Mouse (Mus musculus) macrophage (primary cell): ENCODE measurements around the gene Olfr1417. TPM values are rescaled to one million over a fixed set of nuclear protein-coding genes. Genes with fewer than 3 reads are reported as not detected.

ENCODE experiments used
- H3K27ac ChIP-seq: fragments of 350-480 bp; formaldehyde crosslinking; 2 replicates; pipeline ENCODE4 v1.9.0; 2021
- H3K36me3 ChIP-seq: fragments of 350-480 bp; formaldehyde crosslinking; 2 replicates; pipeline ENCODE4 v1.9.0; 2021; ENCODE audit errors: inconsistent target
- H3K4me3 ChIP-seq: fragments of 350-480 bp; formaldehyde crosslinking; 2 replicates; pipeline ENCODE4 v1.9.0; 2021; ENCODE audit errors: inconsistent target
- H3K79me2 ChIP-seq: fragments of 350-480 bp; formaldehyde crosslinking; 2 replicates; pipeline ENCODE4 v1.9.0; 2021; ENCODE audit errors: inconsistent target
- WGBS: methylation state at CpG from one replicate; pipeline ENCODE4 v1.1.7; 2026; ENCODE audit warnings: inconsistent platforms; ENCODE audit not compliant: missing documents; 5-methylcytosine and 5-hydroxymethylcytosine counted together
- polyA plus RNA-seq: library from polyadenylated mRNA; stranded (reverse); fragments of 250-400 nt; gene quantifications from 3 replicates; pipeline ENCODE4 v1.2.4, GENCODE M21; 2018; ENCODE audit warnings: inconsistent platforms

The Olfr1417 gene
- polyA plus RNA-seq, 1 experiment from 2014 or later, result not detected

DNA sequence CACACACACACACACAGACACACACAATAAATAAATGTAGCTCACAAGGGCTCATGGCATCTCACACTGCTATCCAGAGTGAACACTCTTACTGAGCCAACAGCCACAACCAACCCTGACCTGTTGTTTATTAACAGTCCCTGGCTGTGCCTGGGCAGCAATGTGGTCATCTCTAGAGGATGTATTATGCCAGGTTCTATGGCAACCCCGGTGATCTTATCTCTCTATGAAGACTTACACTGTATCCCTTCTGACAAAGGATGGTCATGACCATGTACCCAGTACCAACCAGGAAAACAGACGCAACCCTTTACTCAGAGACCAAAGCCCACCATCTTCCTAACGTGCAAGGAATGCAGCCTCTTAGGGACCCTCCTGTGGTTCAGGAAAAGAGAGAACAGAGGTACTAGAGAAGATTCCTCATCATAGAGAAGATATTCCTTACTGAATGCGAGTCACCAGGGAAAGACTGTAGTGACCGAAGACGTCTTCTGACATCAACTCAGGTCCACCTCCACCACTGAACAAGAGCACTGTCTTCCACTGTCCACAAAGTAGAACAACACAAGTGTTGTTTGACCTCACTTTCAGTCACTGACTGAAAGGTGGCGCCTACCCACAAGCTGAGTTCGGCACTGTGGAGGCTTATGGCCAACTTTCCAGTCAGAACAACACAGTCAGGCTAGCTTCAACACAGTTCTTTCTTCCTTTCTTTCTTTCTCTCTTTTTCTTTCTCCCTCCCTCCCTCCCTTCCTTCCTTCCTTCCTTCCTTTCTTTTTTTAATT lies 38.3 kb downstream of the Olfr1417 start:
- Histone ChIP-seq H3K36me3 (no peaks in the 10 kb centered on the region; the same call in 1 of the 2 replicates), H3K4me3 (no peak overlapping the region), H3K79me2 (peaks cover 38% of the 10 kb centered on the region), H3K27ac (no peak overlapping the region)
- WGBS, result 66% methylated on average over 8 of the region's 8 CpGs

DNA sequence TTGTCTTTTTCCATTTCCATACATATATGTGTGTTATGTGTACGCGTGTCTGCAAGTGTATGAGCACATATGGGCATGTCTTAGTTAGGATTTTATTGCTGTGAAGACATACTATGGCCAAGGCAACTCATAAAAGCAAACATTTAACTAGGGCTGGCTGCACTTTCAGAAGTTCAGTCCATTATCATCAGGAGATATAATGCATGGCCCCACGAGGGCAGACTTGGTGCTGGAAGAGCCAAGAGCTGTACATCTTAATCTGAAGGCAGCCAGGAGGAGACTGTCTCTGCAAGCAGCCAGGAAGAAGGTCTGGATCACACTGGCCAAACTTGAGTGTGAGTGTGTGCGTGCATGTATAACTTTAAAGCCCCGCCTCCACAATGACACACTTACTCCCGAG lies 44.6 kb downstream of the Olfr1417 start:
- Histone ChIP-seq H3K36me3 (peaks cover 14% of the 10 kb centered on the region; the same call in 1 of the 2 replicates), H3K4me3 (no peak overlapping the region), H3K27ac (no peak overlapping the region), H3K79me2 (peaks cover 59% of the 10 kb centered on the region)
- 94% methylated on average over 6 of the region's 6 CpGs for WGBS

DNA sequence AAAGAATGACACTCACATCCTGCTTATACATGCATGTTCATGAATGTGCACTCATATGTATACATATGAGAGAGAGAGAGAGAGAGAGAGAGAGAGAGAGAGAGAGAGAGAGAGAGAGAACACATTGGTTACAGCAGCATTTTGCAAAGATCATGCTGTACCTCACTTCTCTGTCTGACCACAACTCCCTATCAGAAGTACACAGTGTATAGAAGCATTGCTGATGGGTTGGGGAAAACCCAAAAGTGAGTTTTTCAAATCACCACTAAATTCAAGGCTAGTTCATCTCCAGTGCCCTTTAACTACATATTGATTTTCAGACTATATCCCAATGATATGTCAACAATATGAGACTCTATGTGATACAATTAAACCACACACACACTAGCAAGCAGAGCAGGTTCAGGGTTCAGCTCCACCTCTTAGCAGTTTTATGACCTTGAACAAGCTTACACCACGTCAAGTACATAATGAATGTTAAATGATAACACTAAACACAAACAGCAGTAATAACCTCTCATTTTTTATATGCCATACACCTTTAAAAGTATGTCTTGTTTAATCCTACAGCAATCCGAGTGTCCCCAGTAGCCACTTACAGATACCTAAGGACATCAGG lies 45.2 kb downstream of the Olfr1417 start:
- Histone ChIP-seq H3K27ac (no peak overlapping the region), H3K36me3 (peaks cover 20% of the 10 kb centered on the region; the same call in 1 of the 2 replicates), H3K4me3 (no peak overlapping the region), H3K79me2 (peaks cover 54% of the 10 kb centered on the region)
- WGBS, result 100% methylated on average over 1 of the region's 2 CpGs

DNA sequence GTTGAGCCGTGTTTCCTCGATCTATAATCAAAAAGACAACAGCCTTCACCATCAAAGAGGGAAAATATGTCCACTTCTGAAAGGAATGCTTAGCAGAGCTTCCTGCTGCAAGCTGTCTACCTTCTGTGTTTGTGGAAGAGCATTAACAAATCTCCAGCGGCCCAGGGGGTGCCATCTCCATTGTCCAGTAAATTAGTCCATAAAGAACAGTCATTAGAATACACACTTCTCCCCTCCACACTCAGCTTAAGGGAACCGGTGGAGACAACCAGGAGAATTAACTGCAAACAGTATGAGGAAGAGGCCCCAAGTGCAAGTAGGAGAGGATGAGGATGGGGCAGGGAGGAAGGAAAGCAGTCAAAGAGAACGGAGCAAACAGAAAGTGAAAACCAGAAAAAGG lies 47.2 kb downstream of the Olfr1417 start:
- 56% methylated on average over 5 of the region's 5 CpGs for WGBS
- Histone ChIP-seq H3K27ac (no peak overlapping the region), H3K4me3 (no peak overlapping the region), H3K36me3 (peaks cover 21% of the 10 kb centered on the region; the same call in 1 of the 2 replicates), H3K79me2 (peaks cover 46% of the 10 kb centered on the region)

DNA sequence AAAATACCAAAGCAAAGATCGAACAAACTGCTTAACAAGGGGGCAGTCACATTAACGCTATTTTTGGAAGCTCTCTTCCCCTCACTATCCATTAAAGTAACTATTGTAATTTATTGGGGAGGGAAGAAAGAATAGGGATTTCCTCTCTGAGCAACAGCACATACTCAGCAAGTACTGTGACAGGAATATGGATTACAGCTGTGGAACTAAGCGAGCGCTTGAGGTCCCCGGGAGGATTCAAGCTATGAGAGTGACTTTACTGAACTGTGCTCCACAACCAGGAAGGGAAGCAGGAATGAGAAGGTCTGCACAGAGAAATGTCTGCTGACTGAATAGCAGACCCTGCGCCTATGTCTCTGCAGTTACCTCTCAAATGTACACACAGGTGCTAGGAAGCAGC lies 50.1 kb downstream of the Olfr1417 start:
- WGBS, result 98% methylated on average over 6 of the region's 6 CpGs
- H3K36me3 ChIP-seq, result peaks cover 40% of the 10 kb centered on the region

DNA sequence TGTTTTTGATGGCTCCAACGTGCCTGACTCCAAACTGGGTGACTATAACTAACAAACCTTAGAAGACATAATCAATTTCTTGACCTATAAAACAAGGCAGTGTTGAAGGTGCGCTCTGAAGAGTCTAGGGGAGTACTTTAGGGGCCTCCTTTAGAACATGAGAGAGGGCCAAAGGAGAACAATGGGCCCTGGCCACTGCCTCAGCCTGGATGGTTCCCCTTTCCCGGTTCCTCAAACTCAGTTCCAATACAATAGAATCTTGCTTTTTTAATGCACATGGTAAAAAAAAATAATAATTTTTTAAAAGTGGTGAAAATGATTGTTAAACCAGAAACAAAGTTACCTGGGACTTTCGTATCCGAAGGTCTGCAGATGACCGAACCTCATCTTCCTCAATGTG lies 51.2 kb downstream of the Olfr1417 start:
- H3K4me3 ChIP-seq, result no peak overlapping the region
- WGBS, result 89% methylated on average over 6 of the region's 6 CpGs
- H3K36me3 ChIP-seq, result peaks cover 51% of the 10 kb centered on the region
- H3K27ac ChIP-seq, result no peak overlapping the region
- H3K79me2 ChIP-seq, result peaks cover 7% of the 10 kb centered on the region; the same call in 1 of the 2 replicates

More for the DNA sequence above, 50.1 kb downstream of the Olfr1417 start:
- no peak overlapping the region for H3K27ac ChIP-seq
- no peak overlapping the region for H3K4me3 ChIP-seq
- H3K79me2 ChIP-seq, result peaks cover 16% of the 10 kb centered on the region

DNA sequence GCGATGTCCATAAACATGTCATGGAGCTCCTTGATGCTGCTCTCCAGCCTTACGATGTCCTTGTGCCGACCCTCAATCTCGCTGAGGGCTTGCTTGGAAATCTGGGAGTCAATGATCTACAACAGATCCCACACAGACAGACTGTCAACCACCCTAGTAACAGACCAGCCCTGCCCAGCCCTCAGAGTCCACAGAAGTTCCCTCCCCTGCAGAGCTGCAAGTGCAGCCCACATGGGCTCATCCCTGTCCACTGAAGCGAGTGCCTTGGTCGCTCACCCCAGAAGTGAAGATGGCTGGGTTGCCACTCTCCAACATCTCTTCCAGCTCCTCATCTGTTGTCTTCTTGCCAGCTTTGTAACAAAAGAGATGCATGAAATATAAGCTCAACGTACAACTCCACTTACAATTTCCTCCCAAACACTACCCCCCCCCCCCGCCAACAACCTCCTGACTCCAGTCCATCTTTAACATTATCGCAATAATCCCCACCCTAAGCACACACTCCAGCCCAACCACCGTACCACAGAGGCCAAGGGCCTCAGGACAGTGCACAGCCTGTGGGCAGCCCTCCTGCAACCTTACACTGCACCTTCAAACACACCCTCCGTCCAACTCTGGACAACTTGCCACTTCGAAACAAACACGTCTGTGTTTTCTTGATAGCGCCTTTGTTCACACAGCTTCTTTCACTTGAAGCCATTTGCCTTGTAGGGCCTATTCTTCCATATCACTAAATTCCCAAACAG lies 53.4 kb downstream of the Olfr1417 start:
- Histone ChIP-seq H3K27ac (no peak overlapping the region), H3K36me3 (peaks cover 66% of the 10 kb centered on the region), H3K4me3 (no peak overlapping the region), H3K79me2 (no peaks in the 10 kb centered on the region)
- WGBS, result 93% methylated on average over 14 of the region's 14 CpGs

DNA sequence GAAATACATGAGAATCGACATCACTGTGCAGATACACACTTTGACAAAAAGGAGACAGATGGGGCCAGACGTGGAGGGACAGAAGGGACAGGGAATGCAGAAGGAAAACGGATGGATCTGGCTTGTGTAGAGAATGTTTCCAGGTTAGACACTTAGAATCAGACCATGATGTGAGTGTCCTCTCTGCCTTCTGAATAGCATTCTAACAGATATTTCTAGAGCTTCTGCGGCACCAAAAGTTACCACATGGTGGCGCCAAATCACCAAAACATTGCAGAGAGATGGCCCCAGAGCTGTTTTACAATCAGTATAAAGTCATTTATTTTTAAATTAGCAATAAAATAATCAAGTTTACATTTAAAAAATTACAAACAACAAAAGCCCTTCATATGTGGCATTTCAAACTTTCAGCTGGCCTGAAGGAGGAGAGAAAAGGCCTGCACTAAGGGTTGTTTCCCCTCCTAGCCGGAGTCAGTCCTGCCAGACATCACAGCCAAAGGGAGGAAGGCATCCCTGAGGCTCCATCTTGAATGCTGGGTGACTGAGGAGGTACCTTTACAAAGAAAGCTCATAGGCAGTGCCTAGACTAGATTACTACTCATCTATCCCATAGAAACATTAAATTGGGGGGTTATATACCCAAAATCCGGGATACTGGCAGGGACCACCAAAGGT lies 61.7 kb downstream of the Olfr1417 start:
- Histone ChIP-seq H3K27ac (no peak overlapping the region), H3K79me2 (no peaks in the 10 kb centered on the region), H3K4me3 (no peak overlapping the region), H3K36me3 (peaks cover 47% of the 10 kb centered on the region)
- 77% methylated on average over 7 of the region's 7 CpGs for WGBS

Other genes starting within 250 kb of the Olfr1417 start
- gene Ms4a6d, start 234.4 kb downstream of the Olfr1417 start, polyA plus RNA-seq, result 381 to 505 TPM (median 445 TPM) in 3 replicates
- gene Ms4a2, start 215.5 kb downstream of the Olfr1417 start, polyA plus RNA-seq, result 0.27 TPM in 1 of 3 replicates, not detected in the others
- gene Ms4a3, start 198.4 kb downstream of the Olfr1417 start, polyA plus RNA-seq, result 0.79 TPM in 1 of 3 replicates, not detected in the others
- gene Oosp2, start 178.7 kb downstream of the Olfr1417 start, polyA plus RNA-seq, result not detected in 3 replicates
- not detected in 3 replicates for gene Oosp1, start 148.1 kb downstream of the Olfr1417 start, polyA plus RNA-seq
- gene Oosp3, start 142.2 kb downstream of the Olfr1417 start, polyA plus RNA-seq, result not detected in 3 replicates
- gene Gif, start 91.7 kb downstream of the Olfr1417 start, polyA plus RNA-seq, result not detected in 3 replicates
- 27.2 to 40.6 TPM (median 35.2 TPM) in 3 replicates for gene Mrpl16, start 68.8 kb downstream of the Olfr1417 start, polyA plus RNA-seq
- 18.7 to 25.4 TPM (median 20.5 TPM) in 3 replicates for gene Stx3, start 19.8 kb downstream of the Olfr1417 start, polyA plus RNA-seq
- gene Olfr1418, start 21.8 kb upstream of the Olfr1417 start, polyA plus RNA-seq, result not detected in 3 replicates
- gene Olfr1419, start 35.9 kb upstream of the Olfr1417 start, polyA plus RNA-seq, result not detected in 3 replicates
- not detected in 3 replicates for gene Olfr1420, start 47.3 kb upstream of the Olfr1417 start, polyA plus RNA-seq
- gene Patl1, start 73.2 kb upstream of the Olfr1417 start, polyA plus RNA-seq, result 29.2 to 49.7 TPM (median 30.6 TPM) in 3 replicates
- gene Osbp, start 126.7 kb upstream of the Olfr1417 start, polyA plus RNA-seq, result 27.8 to 35.2 TPM (median 29.0 TPM) in 3 replicates
- gene Olfr1423, start 202.1 kb upstream of the Olfr1417 start, polyA plus RNA-seq, result not detected in 3 replicates
- not detected in 3 replicates for gene Olfr1424, start 223.5 kb upstream of the Olfr1417 start, polyA plus RNA-seq
- not detected in 3 replicates for gene Olfr1425, start 238.5 kb upstream of the Olfr1417 start, polyA plus RNA-seq